Mouse (Mus musculus): Measurements from ENCODE around the gene Rbfox1.

The Rbfox1 gene

GRCm38 (mm10) chr16:6212916-6213315 lies 327.8 kb downstream of the Rbfox1 start:
- DNase-seq (ENCODE audit: low spot score), result no peak

DNA sequence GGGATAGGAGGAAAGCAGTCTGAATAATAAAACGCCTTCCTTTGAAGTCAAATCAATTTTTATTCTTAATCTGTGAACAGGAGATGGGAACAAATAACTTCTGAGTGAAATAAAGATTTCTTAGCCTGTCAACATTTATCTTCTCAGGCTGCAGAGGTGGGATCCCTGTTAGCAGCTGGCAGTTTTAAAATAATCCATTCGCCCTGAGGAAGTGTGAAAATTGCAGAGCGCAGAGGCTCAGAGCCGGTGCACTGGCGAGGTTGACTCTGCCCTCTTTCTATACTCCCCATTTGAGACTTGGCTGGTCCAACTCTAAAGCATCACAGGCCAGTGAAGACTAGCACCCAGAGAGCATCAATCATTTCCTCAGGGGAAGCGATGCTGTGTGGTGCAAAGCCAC lies 342.3 kb downstream of the Rbfox1 start:
- no peak for DNase-seq (ENCODE audit: low spot score)

DNA sequence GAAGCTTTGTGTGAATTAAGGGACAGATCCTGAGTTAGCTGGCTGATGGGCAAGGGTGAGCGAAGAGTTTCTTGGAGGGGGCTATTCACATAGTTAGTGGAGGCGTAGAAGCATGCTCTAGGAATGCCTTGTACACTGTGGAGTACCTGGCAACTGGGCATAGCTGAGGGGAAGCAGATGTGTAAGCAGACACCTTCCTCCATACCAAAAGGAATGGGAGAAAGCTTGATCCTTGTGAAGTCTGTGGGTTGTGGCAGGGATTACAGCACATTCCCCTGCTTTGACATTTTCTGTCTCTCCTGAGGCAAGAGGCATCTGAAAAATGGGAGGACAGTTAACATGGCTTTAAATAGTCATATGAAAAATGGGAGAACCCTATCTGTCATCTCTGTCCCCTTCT lies 347.8 kb downstream of the Rbfox1 start:
- DNase-seq (ENCODE audit: low spot score), result no peak

GRCm38 (mm10) chr16:6241393-6241792 lies 356.2 kb downstream of the Rbfox1 start:
- no peak for DNase-seq (ENCODE audit: low spot score)

- DNase-seq (ENCODE audit: low spot score), result no peak
Measured at GRCm38 (mm10) chr16:6242468-6242867, 357.3 kb downstream of the Rbfox1 start.

- DNase-seq (ENCODE audit: low spot score), result no peak
Measured at GRCm38 (mm10) chr16:6247569-6247968, 362.4 kb downstream of the Rbfox1 start.

GRCm38 (mm10) chr16:6264557-6264956 lies 379.4 kb downstream of the Rbfox1 start:
- no peak for DNase-seq (ENCODE audit: low spot score)

- DNase-seq (ENCODE audit: low spot score), result no peak
Measured at GRCm38 (mm10) chr16:6265610-6266009, 380.5 kb downstream of the Rbfox1 start.

DNA sequence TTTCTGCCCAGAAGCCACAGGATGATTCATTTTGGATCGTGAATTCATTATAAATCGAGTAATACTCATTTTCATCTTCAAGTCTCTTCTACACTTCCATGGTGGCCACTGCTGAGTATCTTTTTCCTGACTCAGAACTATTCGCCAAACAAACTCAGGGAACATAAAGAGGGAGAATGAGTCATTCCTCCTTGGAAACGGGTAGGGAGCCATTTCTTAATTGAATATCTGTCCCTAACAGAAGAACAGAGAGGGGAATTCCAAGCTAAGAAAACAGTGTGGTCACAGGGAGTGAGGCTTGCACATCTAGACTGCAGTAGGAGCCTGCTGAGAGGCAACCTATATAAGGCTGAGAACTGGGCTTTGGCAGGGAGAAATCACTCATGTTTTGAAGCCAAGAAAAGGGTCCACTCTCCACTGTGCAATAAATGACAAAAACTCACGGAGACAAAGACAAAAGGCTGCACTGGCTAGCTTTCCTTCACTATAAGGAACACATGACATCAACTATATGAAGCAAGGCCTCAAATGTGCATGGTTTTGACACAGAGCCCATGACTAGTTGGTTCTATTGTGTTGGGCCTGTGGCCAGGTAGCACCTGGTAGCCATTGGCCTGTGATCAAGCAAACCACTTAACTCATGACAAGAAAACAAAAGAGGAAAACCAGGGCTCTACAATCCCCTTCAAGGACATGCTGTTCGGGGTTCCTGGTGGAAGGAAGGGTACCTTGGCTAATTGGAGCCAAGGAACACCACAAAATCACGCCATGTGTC lies 386.6 kb downstream of the Rbfox1 start:
- DNase-seq (ENCODE audit: low spot score), result no peak

- no peak for DNase-seq (ENCODE audit: low spot score)
Measured at GRCm38 (mm10) chr16:6283496-6283895, 398.3 kb downstream of the Rbfox1 start.

DNA sequence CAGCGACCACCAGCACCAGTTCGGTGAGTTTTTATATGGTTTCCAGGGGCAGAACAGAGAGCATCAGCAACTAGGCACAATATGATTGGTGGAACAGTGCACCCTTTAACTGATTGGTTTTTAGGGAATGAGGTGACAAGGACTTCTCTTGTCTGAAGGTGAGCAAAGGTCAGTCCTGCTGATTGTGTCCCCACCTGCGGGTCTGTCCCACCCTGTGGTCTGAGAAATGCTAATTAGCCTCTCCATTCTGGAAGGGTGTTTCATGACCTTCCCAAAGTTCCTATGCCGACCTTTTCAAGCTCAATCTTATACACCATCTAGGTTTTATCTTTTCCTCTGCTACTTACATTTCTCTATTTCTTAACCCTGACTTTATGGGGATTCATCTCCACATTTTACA lies 399.2 kb downstream of the Rbfox1 start:
- DNase-seq (ENCODE audit: low spot score), result no peak

- no peak for DNase-seq (ENCODE audit: low spot score)
Measured at GRCm38 (mm10) chr16:6287699-6288098, 402.5 kb downstream of the Rbfox1 start.

DNA sequence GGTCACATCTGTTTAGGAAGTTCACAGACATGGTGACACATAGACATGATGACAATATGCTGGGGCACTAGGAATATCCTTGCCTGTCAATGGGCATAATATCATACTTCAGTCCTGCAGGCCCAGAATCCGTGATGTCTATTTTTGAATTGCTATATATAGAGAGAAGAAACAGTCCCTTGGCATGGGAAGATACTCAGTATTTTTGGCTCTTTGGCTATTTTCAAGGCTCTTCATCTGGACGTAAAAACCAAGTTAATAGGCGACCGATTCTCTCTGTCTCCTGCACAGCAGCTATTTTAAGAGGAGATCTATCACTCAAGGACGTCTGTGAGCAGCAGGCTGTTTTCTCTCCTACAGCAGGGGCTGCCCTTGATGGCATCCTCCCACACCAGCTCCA lies 415.0 kb downstream of the Rbfox1 start:
- no peak for DNase-seq (ENCODE audit: low spot score)

GRCm38 (mm10) chr16:6303082-6303481 lies 417.9 kb downstream of the Rbfox1 start:
- DNase-seq (ENCODE audit: low spot score), result no peak

- DNase-seq (ENCODE audit: low spot score), result no peak
Measured at GRCm38 (mm10) chr16:6309940-6310339, 424.8 kb downstream of the Rbfox1 start.

GRCm38 (mm10) chr16:6310744-6311678 lies 425.9 kb downstream of the Rbfox1 start:
- DNase-seq (ENCODE audit: low spot score), result no peak

- DNase-seq (ENCODE audit: low spot score), result no peak
Measured at GRCm38 (mm10) chr16:6313689-6314088, 428.5 kb downstream of the Rbfox1 start.

GRCm38 (mm10) chr16:6324832-6325231 lies 439.7 kb downstream of the Rbfox1 start:
- DNase-seq (ENCODE audit: low spot score), result no peak

DNA sequence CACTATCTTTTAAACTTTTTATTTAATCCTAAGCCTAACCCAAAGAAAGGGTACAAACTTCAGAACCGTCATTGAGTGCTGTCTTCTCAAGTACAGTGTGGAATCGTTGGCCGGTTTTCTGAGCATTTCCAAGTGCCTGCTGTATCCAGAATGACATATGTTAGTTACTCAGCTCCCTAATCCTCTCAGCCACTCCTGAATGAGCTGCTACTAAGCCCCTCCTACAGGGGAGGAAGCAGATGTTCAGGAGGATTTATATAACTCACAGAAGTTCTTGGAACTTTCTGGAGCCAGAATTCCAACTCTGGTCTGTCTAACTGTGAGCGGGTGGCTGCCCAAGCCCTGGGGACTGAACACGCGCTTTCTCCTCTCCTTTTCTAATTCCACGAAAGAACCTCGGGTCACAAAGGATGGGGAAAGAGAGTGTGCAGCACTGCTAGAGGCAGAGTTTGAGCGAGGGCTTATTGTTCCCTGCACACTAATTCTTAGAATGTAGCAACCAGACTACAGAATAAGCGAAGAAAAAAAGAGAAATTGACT lies 446.3 kb downstream of the Rbfox1 start:
- DNase-seq (ENCODE audit: low spot score), result no peak

GRCm38 (mm10) chr16:6333273-6333672 lies 448.1 kb downstream of the Rbfox1 start:
- no peak for DNase-seq (ENCODE audit: low spot score)

- no peak for DNase-seq (ENCODE audit: low spot score)
Measured at GRCm38 (mm10) chr16:6348103-6348502, 462.9 kb downstream of the Rbfox1 start.

GRCm38 (mm10) chr16:6348581-6349241 lies 463.6 kb downstream of the Rbfox1 start:
- no peak for DNase-seq (ENCODE audit: low spot score)

Data from ovary, postnatal 10 days (tissue).